Mouse (Mus musculus) ES-Bruce4 (cell line): ENCODE data around the gene Capg.

ENCODE experiments used
- CTCF ChIP-seq: IDR thresholded peaks from one replicate; pipeline ENCODE4 v1.8.1; 2011; ENCODE audit warnings: low read depth, low read length
- EP300 ChIP-seq: IDR thresholded peaks from 2 replicates; pipeline ENCODE4 v1.6.1; 2011; ENCODE audit warnings: low read depth, low read length; ENCODE audit not compliant: insufficient read depth
- POLR2A ChIP-seq: IDR thresholded peaks from one replicate; pipeline ENCODE4 v1.8.1; 2011; ENCODE audit warnings: low read length; ENCODE audit not compliant: insufficient read depth

GRCm38 (mm10) chr6:72527070-72527469 is 17.1 kb upstream of the Capg start:
- no peak for TF ChIP-seq CTCF
- TF ChIP-seq POLR2A, result no peak
- no peak for TF ChIP-seq EP300
